Mouse (Mus musculus): ENCODE data around the gene Ripply1.
"Not testable (repeated sequence)": the region's sequence is repeated elsewhere in the genome, so short reads cannot be mapped to it uniquely, and the experiment has no call there.

The Ripply1 gene

GRCm38 (mm10) chrX:139781563-139781962 lies 590 bp downstream of the Ripply1 start:
- no peak for DNase-seq (ENCODE audit: low read depth, low spot score)

GRCm38 (mm10) chrX:139780988-139781387 lies 1.2 kb downstream of the Ripply1 start:
- no peak for DNase-seq (ENCODE audit: low read depth, low spot score)

GRCm38 (mm10) chrX:139779401-139779800 lies 2.8 kb downstream of the Ripply1 start:
- no peak for DNase-seq (ENCODE audit: low read depth, low spot score)

GRCm38 (mm10) chrX:139778886-139779285 lies 3.3 kb downstream of the Ripply1 start:
- DNase-seq (ENCODE audit: low read depth, low spot score): no peak

- peak; percentile 54 for DNase-seq (ENCODE audit: low read depth, low spot score)
Observed at GRCm38 (mm10) chrX:139777357-139777756, 4.8 kb downstream of the Ripply1 start.

GRCm38 (mm10) chrX:139775084-139775612 lies 7.0 kb downstream of the Ripply1 start:
- DNase-seq (ENCODE audit: low read depth, low spot score): no peak

GRCm38 (mm10) chrX:139774309-139775083 lies 7.7 kb downstream of the Ripply1 start:
- DNase-seq (ENCODE audit: low read depth, low spot score): peak; percentile 77

- no peak for DNase-seq (ENCODE audit: low read depth, low spot score)
Observed at GRCm38 (mm10) chrX:139769975-139770637, 12.0 kb downstream of the Ripply1 start.

GRCm38 (mm10) chrX:139762546-139762945 lies 19.6 kb downstream of the Ripply1 start:
- peak; percentile 28 for DNase-seq (ENCODE audit: low read depth, low spot score)

- DNase-seq (ENCODE audit: low read depth, low spot score): not testable (repeated sequence)
Observed at GRCm38 (mm10) chrX:139758634-139759033, 23.5 kb downstream of the Ripply1 start.

- DNase-seq (ENCODE audit: low read depth, low spot score): peak; percentile 46
Observed at GRCm38 (mm10) chrX:139751855-139752254, 30.3 kb downstream of the Ripply1 start.

GRCm38 (mm10) chrX:139737066-139737465 lies 45.1 kb downstream of the Ripply1 start:
- DNase-seq (ENCODE audit: low read depth, low spot score): no peak

- DNase-seq (ENCODE audit: low read depth, low spot score): no peak
Observed at GRCm38 (mm10) chrX:139730541-139730940, 51.6 kb downstream of the Ripply1 start.
